Mouse (Mus musculus) brain, embryonic 14.5 days (tissue): Measurements from ENCODE around the gene Lmo2.

Source experiments
- CTCF ChIP-seq: fragments of 200-500 bp; IDR thresholded peaks from 2 replicates; pipeline ENCODE4 v1.5.1; 2012; ENCODE audit warnings: inconsistent platforms, mild to moderate bottlenecking, moderate library complexity, borderline replicate concordance; ENCODE audit not compliant: insufficient read depth, insufficient read length; ENCODE audit errors: extremely low read depth
- POLR2A ChIP-seq: fragments of 200-500 bp; IDR thresholded peaks from 2 replicates; pipeline ENCODE4 v1.6.1; 2012; ENCODE audit warnings: mild to moderate bottlenecking, inconsistent platforms, borderline replicate concordance; ENCODE audit not compliant: poor library complexity, insufficient read depth, insufficient read length, severe bottlenecking; ENCODE audit errors: extremely low read depth

DNA sequence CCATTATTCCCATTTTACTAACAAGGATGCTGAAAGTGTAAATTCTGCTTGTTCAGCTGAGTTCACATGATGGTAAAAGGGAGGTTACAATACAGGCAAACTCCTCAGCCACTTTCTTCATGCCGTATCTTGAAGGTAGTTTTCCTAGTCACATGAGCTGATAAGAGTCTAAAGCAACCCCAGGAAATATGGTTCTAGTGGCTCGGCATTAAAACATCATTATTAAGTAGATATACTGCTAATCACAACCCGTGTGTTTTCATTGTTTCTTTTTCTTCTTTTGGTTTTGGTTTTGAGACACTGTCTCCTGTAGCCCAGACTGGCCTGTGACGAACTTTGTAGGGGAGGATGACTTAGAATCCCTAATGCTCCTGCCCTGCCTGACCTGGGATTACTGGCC lies 10.4 kb downstream of the Lmo2 start:
- TF ChIP-seq CTCF (no peak), POLR2A (no peak)
